Mouse (Mus musculus): Measurements from ENCODE around the gene Rnasel.

The Rnasel gene

DNA sequence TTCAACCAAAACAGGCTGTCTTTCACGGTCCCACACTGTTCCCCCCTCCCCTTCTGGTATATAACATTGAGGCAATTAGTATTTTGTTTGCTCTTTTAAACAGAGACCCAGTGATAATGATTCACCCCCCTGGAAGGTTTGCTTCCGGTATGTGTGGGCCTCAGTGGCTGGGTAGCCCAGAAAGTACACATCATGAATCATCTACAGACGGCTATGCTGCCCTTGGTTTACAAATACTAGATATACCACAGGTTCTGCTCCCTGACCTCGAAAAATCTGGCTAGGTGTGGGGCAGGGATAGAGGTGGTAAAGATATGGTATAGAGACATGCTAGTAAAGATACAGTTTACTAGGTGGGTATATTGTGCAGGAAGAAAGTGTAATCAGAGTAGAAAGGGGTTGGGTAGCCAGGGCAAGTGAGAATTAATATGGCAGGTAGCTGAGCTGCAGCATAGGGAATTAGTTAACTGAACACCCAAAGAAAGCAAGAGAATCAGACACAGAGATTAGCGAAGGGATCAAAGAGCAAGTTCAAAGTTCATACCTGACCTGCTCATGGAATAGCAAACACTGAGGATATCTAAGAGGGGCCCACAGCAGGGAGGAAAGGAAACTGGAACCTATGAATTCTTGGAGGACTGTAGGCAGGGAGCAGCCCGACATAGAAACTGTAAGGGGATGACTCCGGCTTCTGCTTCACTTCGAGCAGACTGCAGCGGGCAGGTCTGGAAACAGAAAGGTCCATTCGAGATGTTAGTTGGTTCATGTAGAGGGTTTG lies 21.0 kb downstream of the Rnasel start:
- no peak for DNase-seq (ENCODE audit: low read depth)

DNA sequence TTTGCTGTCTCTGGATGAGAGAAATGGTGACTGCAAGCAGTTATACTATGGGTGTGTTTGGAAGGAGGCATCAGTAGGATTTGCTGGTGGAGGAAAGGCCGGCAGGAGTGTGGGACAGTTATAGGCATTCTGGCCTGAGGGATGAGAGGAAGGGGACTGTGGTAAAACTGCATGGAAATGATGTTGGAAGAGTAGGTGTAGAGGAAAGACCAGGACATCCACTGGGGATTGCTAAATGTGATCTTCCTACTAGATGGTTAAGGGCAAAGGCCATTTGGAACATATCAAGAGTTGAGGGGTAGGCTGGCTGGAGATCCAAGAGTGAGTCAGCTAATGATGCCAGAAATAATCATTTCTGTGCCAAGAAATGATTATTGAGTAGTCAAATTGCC lies 21.5 kb downstream of the Rnasel start:
- DNase-seq (ENCODE audit: low read depth), result no peak

GRCm38 (mm10) chr1:153775174-153775573 lies 25.9 kb downstream of the Rnasel start:
- DNase-seq (ENCODE audit: low read depth), result no peak

- DNase-seq (ENCODE audit: low read depth), result no peak
Observed at GRCm38 (mm10) chr1:153776257-153776656, 27.0 kb downstream of the Rnasel start.

- no peak for DNase-seq (ENCODE audit: low read depth)
Observed at GRCm38 (mm10) chr1:153778205-153778604, 29.0 kb downstream of the Rnasel start.

- DNase-seq (ENCODE audit: low read depth), result no peak
Observed at GRCm38 (mm10) chr1:153783339-153783738, 34.1 kb downstream of the Rnasel start.

- DNase-seq (ENCODE audit: low read depth), result no peak
Observed at GRCm38 (mm10) chr1:153785608-153786007, 36.4 kb downstream of the Rnasel start.

DNA sequence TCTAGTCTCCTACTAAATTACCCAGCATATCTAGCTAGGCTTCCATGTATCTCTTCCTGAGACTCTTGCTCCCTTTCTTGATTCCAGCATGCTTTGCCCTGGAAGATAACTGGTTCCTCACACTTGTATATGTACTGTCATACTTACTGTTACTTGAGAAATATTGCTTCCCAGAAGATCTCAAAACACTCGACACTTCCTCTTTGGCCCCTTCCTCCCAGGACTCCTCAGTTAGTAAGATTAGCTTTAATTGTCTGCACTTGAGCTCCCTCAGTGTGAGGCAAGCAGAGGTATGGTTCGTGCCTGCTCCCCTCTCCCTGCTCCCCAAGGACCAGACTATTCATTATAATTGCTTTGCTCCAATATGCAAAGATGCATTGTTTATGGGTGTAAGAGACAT lies 41.5 kb downstream of the Rnasel start:
- no peak for DNase-seq (ENCODE audit: low read depth)

- DNase-seq (ENCODE audit: low read depth), result no peak
Observed at GRCm38 (mm10) chr1:153794241-153794640, 45.0 kb downstream of the Rnasel start.

DNA sequence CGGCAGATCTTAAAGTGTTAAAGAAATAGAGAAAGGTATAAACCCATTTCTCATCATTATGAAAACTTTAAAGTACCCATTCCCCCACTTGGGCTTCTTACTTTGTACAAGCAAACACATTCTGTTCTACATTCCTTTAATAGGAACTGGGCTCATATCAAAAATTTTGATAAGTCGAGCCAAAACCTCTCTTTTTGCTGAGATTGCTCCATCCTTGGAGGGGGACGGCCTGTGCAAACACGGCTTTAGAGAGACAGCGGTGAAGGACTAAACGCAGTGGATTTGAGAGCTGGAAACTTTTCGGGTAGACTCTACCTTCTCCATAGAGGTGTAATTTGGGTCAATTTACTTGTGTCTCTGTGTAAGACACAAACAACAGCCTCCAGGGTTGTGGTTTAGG lies 53.5 kb downstream of the Rnasel start:
- no peak for DNase-seq (ENCODE audit: low read depth)

DNA sequence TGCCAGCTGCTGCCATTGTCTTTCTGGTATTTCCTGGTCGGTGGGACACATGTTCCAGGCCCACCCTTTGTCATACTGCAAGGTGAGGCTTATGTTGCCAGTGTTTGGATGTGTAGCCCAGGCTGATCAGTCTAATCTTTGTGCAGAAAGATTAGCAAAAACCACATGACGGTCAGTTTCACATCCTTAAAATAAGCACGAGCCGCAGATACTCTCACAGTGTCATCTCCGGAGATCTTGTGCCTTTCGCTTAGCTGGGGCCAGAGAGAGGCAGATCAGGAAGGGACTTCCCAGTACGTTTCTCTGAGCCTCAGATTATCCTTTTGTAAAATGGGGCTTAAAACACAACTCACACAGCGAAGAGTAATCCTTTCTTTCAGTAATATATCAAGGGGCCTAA lies 54.3 kb downstream of the Rnasel start:
- no peak for DNase-seq (ENCODE audit: low read depth)

DNA sequence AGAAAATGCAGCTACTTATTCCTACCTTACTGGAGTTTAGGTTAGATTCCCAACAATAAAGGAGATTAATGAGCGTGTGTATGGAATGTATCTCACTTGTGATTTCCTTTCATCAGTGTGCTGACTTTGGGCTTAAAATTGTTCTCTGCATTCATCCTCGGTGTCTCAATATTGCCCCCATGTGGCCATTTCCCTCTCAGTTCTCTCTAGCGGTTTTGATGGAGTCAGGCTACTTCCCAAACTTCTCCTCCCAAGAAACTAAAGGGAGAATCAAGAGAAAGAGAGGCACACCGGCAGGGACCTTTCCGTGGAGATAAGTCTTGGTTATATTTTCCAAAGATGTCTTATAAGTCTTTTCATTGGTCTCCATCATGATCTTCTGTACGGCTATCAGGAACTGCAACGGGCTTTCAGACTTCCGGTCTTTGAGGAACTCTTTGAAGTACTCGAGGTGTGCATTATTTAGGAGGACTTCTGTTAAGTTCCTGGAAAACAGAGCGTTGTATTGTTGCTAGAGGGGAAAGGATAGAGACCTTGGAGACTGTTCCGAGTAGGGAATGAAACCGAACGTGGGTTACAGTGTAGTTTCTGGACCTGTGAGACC lies 58.3 kb downstream of the Rnasel start:
- DNase-seq (ENCODE audit: low read depth), result peak; percentile 79

Data from induced T-regulatory cell, adult 2 months (primary cell).